Mouse (Mus musculus): ENCODE measurements around the gene Psmd2.

The Psmd2 gene

DNA sequence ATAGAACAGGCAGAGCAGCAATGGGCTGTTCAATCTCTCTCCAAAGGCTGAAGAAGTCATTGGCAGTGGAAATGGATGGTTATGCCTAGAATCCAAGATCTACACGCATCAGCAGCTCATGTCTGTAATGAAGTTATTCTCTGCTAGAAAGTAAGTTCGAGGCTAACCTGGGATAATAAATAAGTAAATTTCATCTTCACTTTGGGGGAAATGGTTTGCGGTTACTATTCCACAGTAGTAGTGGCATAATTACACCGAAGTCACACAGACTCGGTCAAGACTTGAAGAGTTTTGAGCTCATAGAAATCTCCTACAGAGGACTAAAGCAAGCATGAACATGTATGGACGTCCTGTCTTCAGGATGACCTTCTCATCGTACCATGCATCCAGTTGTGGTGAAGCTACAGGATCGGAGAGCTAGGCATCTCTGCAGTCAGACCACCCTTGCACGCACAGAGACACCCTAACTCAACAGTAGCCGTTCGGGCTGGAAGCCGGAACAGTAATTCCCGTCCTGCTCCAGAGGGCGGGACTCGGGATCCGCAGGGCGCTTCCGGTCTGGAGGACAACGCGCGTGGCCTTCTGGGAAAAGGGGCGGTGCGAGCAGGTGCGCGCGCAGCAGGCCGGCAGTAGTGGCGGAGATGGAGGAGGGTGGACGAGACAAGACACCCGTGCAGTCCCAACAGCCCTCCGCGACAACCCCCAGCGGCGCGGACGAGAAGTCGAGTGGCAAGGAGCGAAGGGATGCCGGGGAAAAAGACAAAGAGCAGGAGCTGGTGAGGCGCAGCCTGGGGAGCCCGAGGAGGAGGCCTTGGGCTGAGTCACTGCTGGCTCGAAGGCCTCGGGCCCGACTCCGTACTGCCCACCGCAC, at the start of gene Psmd2:
TSS of gene Psmd2 (plus strand) at position 577 of the 871 bp plus-strand sequence.
- in situ Hi-C loops (cut with MboI, MseI): no loop called here

- in situ Hi-C loops (cut with MboI, MseI): loop anchor here (5.0 kb wide), 1 partner anchor 42 kb away; no protein-coding TSS in a partner anchor
These were observed 46.7 kb upstream of the Psmd2 start for GRCm38 (mm10) chr16:20604705-20605104.

DNA sequence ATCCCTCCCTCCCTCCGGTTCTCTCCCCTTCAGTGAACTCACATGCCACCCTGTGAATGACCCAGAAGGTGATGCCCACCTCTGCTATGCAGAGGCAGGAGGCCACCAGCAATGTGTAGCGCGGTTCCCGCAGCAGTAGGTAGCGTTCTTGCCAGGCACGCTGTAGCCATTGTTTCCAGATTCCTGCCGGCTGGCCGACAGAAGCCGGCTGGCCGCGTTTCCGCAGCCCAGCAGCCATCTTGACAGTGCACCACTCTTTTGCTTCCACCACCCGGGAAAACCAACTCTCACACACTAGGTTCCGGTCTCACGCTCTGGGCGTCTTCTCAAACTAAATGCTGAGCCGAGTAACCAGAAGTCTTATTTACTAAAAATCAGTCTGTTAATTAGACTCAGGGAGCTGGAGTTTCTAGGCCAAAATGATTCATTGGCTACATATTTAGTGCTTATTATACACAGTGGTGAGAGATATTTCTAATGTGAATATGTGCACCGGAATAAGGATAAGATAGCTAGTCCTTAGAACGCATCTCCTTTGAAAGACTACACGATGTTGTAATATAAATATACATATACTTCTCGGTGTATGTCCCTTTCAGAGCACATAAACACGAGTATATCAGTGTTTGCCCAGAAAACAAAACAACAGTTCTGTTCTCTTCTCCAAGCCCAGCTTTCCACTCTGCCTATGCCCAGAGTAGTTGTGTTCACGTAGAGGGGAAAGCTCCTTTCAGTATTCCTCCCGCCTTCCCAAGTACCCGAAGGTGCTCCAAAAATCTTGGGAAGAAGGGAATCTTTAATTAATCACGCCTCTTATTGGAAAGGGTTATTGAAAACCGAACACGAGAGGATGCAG, 40.7 kb upstream of the Psmd2 start:
- in situ Hi-C loops (cut with MboI, MseI): loop anchor here (5.0 kb wide), 1 partner anchor 73 kb away; the partner anchor contains the start of gene Ap2m1

GRCm38 (mm10) chr16:20611357-20612227, 39.9 kb upstream of the Psmd2 start, which contains the start of the genes Eef1akmt4, Gm49333 and Alg3:
Gene Eef1akmt4, plus strand, starts transcription at chr16:20611593.
Gene Gm49333, plus strand, starts transcription at chr16:20611610.
Gene Alg3, minus strand, starts transcription at chr16:20611735.
- in situ Hi-C loops (cut with MboI, MseI): loop anchor here (5.0 kb wide), 1 partner anchor 74 kb away; the partner anchor contains the start of gene Ap2m1

GRCm38 (mm10) chr16:20619541-20620398, 31.7 kb upstream of the Psmd2 start:
- in situ Hi-C loops (cut with MboI, MseI): no loop called here

GRCm38 (mm10) chr16:20620399-20620735, 31.1 kb upstream of the Psmd2 start:
- in situ Hi-C loops (cut with MboI, MseI): no loop called here

- in situ Hi-C loops (cut with MboI, MseI): no loop called here
These were observed 30.7 kb upstream of the Psmd2 start for GRCm38 (mm10) chr16:20620751-20621190.

DNA sequence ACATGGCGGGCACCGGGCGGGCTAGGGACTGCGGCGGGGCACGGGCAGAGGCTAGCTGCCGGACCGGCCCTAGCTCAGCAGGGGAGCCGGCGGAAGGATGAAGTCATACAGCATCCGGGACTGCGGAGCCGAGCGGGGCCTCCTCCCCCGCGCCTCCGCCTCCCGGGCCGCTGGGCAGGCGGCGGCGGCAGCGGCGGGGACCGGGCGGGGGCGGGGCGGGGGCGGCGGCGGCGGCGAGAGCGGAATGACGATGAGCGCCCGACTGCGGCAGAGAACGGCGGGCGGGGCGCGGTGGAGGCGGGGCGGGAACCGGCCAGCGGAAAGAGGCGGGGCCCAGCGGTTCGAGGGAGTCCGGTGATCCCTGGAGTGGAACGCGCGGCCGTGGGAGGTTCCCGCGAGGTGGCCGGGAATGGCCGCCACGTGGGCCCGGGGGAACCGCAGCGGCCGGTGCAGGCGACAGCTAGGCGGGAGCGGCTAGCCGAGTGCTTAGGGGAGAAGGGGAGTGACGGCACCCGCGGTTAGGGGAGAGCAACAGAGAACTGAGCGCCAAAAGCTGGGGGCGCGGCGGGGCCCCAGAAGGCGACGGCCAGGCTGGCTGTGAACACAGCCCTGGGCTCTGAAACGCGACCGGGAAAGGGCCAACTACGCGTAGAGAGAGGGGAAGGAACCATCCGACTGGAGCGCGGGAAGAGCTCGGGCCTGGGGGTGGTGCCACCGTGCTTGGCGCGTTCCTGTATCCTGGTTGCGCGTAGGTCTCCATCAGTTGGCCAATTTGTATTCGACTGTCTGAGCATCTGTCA, 30.1 kb upstream of the Psmd2 start, which contains the start of gene Camk2n2:
TSS of gene Camk2n2 (minus strand) at position 97 of the 800 bp plus-strand sequence.
- in situ Hi-C loops (cut with MboI, MseI): no loop called here

DNA sequence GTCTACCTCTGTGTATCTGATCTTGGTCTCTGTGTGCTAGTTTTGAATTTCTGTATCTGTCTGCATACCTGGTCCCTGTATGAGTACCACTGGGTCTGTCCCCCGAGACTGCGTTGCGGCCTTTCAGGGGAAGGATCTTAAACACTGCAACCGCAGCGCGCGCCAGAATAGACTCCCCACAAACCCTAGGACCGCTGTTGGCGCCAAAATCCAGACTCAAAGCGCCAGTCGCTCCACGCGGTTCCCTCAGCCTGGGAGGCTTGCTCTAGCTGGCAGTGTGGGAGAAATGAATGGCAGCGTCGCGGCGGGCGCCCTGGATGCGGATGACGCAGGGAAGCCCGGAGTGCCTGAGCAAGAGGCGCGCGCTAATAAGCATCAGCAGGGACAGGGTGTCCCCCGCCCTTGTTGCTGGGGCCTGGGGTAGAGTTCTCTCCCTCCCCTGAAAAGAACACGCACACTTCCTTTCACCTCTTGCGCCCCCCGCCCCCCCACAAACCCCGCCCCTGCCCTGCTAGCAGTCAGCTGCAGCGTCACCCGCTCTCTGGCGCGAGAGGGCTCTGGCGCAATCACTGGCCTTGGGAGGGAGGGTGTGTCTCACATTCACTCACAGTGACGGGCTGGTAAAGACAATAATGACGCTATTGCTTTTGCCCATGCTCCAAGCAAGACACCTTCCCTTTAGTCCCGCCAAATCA, 29.3 kb upstream of the Psmd2 start:
- in situ Hi-C loops (cut with MboI, MseI): no loop called here

- in situ Hi-C loops (cut with MboI, MseI): no loop called here
These were observed 28.2 kb upstream of the Psmd2 start for GRCm38 (mm10) chr16:20623211-20623610.

- in situ Hi-C loops (cut with MboI, MseI): no loop called here
These were observed 22.5 kb upstream of the Psmd2 start for GRCm38 (mm10) chr16:20628871-20629391.

- in situ Hi-C loops (cut with MboI, MseI): no loop called here
These were observed 21.5 kb upstream of the Psmd2 start, which contains the start of gene Ece2 for GRCm38 (mm10) chr16:20629731-20630634. Gene Ece2, plus strand, starts transcription at chr16:20629828.

DNA sequence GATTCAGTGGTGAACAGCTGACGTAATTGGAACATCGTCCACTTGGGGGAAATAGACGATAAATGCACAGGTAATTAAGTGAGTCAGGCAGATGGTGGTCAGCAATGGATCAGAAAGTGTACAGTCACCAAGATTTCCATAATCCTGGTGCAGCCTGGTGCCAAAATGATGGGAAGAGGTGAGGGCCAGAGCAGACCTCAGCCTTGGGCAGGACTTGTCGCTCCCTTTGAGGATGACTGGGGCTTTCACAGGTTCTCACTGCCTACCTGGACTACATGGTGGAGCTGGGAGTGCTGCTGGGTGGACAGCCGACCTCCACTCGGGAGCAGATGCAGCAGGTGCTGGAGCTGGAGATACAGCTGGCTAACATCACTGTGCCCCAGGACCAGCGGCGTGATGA, 14.0 kb upstream of the Psmd2 start:
- in situ Hi-C loops (cut with MboI, MseI): no loop called here

DNA sequence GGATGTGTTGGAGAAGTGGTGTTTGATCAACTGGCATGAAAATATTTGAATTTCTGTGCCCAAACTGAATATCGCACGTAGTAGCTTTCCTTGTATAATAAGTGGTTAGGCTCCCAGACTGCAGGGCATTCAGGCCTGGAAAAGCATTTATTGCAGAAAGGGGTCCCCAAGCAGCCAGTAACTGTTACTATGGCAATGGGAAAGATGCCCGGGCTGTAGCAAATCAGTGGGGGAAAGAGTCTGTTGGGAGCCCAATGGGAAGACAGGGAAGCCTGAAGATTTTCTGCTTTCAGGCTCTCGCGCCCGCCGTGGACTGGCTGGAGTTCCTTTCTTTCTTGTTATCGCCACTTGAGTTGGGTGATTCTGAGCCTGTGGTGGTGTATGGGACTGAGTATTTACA, 13.1 kb upstream of the Psmd2 start:
- in situ Hi-C loops (cut with MboI, MseI): no loop called here

- in situ Hi-C loops (cut with MboI, MseI): no loop called here
These were observed 9.3 kb upstream of the Psmd2 start for GRCm38 (mm10) chr16:20642161-20642560.

GRCm38 (mm10) chr16:20643911-20644310, 7.5 kb upstream of the Psmd2 start:
- in situ Hi-C loops (cut with MboI, MseI): no loop called here

DNA sequence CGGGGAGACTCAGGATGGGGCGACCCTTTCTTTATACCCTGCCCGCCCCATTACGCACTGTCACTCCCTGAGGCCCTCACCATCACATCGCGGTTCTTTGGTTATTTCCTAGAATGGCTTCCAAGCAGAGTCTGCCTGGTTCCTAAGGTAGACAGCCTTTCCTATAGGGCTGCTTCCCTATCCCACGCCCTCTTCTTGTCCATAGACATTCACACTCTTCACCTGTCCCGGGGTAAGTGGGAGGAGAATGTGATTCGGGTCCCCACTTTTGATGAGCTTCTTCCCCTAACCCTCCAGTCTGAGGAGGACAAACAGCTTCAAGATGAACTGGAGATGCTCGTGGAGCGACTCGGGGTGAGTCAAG, 477 bp downstream of the Psmd2 start:
- in situ Hi-C loops (cut with MboI, MseI): no loop called here

All from regulatory T cell (primary cell).